Mouse (Mus musculus): ENCODE results near the gene Acvr1.

GRCm38 (mm10) chr2:58485152-58485551, 81.8 kb downstream of the Acvr1 start:
- TF ChIP-seq POLR2A (IDR thresholded peaks at IDR 0.05; ENCODE audit: insufficient read depth, low read length), result no peak
- TF ChIP-seq CTCF (IDR thresholded peaks at IDR 0.05; ENCODE audit: low read depth, low read length), result no peak
- TF ChIP-seq EP300 (IDR thresholded peaks at IDR 0.05; ENCODE audit: insufficient read depth, low read depth, low read length), result no peak
